Mouse (Mus musculus): ENCODE results near the gene Tmem232. TPM values are rescaled to one million over a fixed set of nuclear protein-coding genes. Genes with fewer than 3 reads are reported as not detected.
"Not testable (repeated sequence)": the region's sequence is repeated elsewhere in the genome, so short reads cannot be mapped to it uniquely, and the experiment has no call there.

Tmem232 gene
- polyA plus RNA-seq, 1 experiment = not detected

GRCm38 (mm10) chr17:65558217-65558616, 17.6 kb upstream of the Tmem232 start:
- peak in 1 of 2 experiments; percentile 19 for DNase-seq (ENCODE audit: low read depth in 1 of 2, low spot score in 2 of 2)
- no peaks in the 10 kb centered on the region for H3K27me3 ChIP-seq (ENCODE audit: control insufficient read depth, insufficient read depth, low read length)
- H3K4me1 ChIP-seq (ENCODE audit: control insufficient read depth, insufficient read depth, insufficient read length) = no peaks in the 10 kb centered on the region
- no peaks in the 10 kb centered on the region for H3K36me3 ChIP-seq (ENCODE audit: control insufficient read depth, insufficient read depth, low read length)
- H3K4me3 ChIP-seq (ENCODE audit: extremely low read depth, insufficient read depth, insufficient read length) = no peak overlapping the region
- 35% methylated on average over 9 of the region's 9 CpGs for WGBS
- no peak overlapping the region for H3K27ac ChIP-seq (ENCODE audit: insufficient read depth, low read length)
- TF ChIP-seq POLR2A (IDR thresholded peaks at IDR 0.05; ENCODE audit: low read depth, low read length) (no peak), CTCF (IDR thresholded peaks at IDR 0.05; ENCODE audit: extremely low read depth, insufficient read depth, insufficient read length, insufficient replicate concordance) (peak; percentile 33; the same call in 1 of the 2 replicates)

GRCm38 (mm10) chr17:65557212-65557611, 16.6 kb upstream of the Tmem232 start:
- H3K27ac ChIP-seq (ENCODE audit: insufficient read depth, low read length) = no peak overlapping the region
- no peak for DNase-seq (ENCODE audit: low read depth in 1 of 2, low spot score in 2 of 2)

GRCm38 (mm10) chr17:65556798-65557197, 16.2 kb upstream of the Tmem232 start:
- H3K27me3 ChIP-seq (ENCODE audit: control insufficient read depth, insufficient read depth, low read length) = no peaks in the 10 kb centered on the region
- H3K4me1 ChIP-seq (ENCODE audit: control insufficient read depth, insufficient read depth, insufficient read length) = no peaks in the 10 kb centered on the region
- TF ChIP-seq CTCF (IDR thresholded peaks at IDR 0.05; ENCODE audit: extremely low read depth, insufficient read depth, insufficient read length, insufficient replicate concordance) = no peak
- no peak for TF ChIP-seq POLR2A (IDR thresholded peaks at IDR 0.05; ENCODE audit: low read depth, low read length)
- no peaks in the 10 kb centered on the region for H3K36me3 ChIP-seq (ENCODE audit: control insufficient read depth, insufficient read depth, low read length)
- 57% methylated on average over 10 of the region's 10 CpGs for WGBS
- no peak overlapping the region for H3K27ac ChIP-seq (ENCODE audit: insufficient read depth, low read length)
- no peak overlapping the region for H3K4me3 ChIP-seq (ENCODE audit: extremely low read depth, insufficient read depth, insufficient read length)
- no peak for DNase-seq (ENCODE audit: low read depth in 1 of 2, low spot score in 2 of 2)

More at GRCm38 (mm10) chr17:65557212-65557611, 16.6 kb upstream of the Tmem232 start:
- 52% methylated on average over 6 of the region's 6 CpGs for WGBS
- no peaks in the 10 kb centered on the region for H3K4me1 ChIP-seq (ENCODE audit: control insufficient read depth, insufficient read depth, insufficient read length)
- no peaks in the 10 kb centered on the region for H3K27me3 ChIP-seq (ENCODE audit: control insufficient read depth, insufficient read depth, low read length)
- H3K36me3 ChIP-seq (ENCODE audit: control insufficient read depth, insufficient read depth, low read length) = no peaks in the 10 kb centered on the region
- H3K4me3 ChIP-seq (ENCODE audit: extremely low read depth, insufficient read depth, insufficient read length) = no peak overlapping the region
- TF ChIP-seq POLR2A (IDR thresholded peaks at IDR 0.05; ENCODE audit: low read depth, low read length) = no peak

GRCm38 (mm10) chr17:65552426-65552997, 11.9 kb upstream of the Tmem232 start:
- WGBS = 92% methylated on average over 12 of the region's 12 CpGs
- H3K4me3 ChIP-seq (ENCODE audit: extremely low read depth, insufficient read depth, insufficient read length) = no peak overlapping the region
- TF ChIP-seq POLR2A (IDR thresholded peaks at IDR 0.05; ENCODE audit: low read depth, low read length) (no peak), CTCF (IDR thresholded peaks at IDR 0.05; ENCODE audit: extremely low read depth, insufficient read depth, insufficient read length, insufficient replicate concordance) (no peak)
- no peaks in the 10 kb centered on the region for H3K36me3 ChIP-seq (ENCODE audit: control insufficient read depth, insufficient read depth, low read length)
- DNase-seq (ENCODE audit: low read depth in 1 of 2, low spot score in 2 of 2) = no peak
- H3K4me1 ChIP-seq (ENCODE audit: control insufficient read depth, insufficient read depth, insufficient read length) = no peaks in the 10 kb centered on the region
- H3K27me3 ChIP-seq (ENCODE audit: control insufficient read depth, insufficient read depth, low read length) = no peaks in the 10 kb centered on the region
- H3K27ac ChIP-seq (ENCODE audit: insufficient read depth, low read length) = no peak overlapping the region

- TF ChIP-seq CTCF (IDR thresholded peaks at IDR 0.05; ENCODE audit: extremely low read depth, insufficient read depth, insufficient read length, insufficient replicate concordance) (no peak), POLR2A (IDR thresholded peaks at IDR 0.05; ENCODE audit: low read depth, low read length) (no peak)
- no peak for DNase-seq (ENCODE audit: low read depth in 1 of 2, low spot score in 2 of 2)
- Histone ChIP-seq H3K4me3 (ENCODE audit: extremely low read depth, insufficient read depth, insufficient read length) (no peak overlapping the region), H3K27ac (ENCODE audit: insufficient read depth, low read length) (no peak overlapping the region), H3K36me3 (ENCODE audit: control insufficient read depth, insufficient read depth, low read length) (no peaks in the 10 kb centered on the region), H3K27me3 (ENCODE audit: control insufficient read depth, insufficient read depth, low read length) (no peaks in the 10 kb centered on the region), H3K4me1 (ENCODE audit: control insufficient read depth, insufficient read depth, insufficient read length) (no peaks in the 10 kb centered on the region)
- 85% methylated on average over 4 of the region's 4 CpGs for WGBS
Observed at GRCm38 (mm10) chr17:65550357-65550756, 9.8 kb upstream of the Tmem232 start.

- WGBS = 84% methylated on average over 18 of the region's 18 CpGs
- H3K4me1 ChIP-seq (ENCODE audit: control insufficient read depth, insufficient read depth, insufficient read length) = no peaks in the 10 kb centered on the region
- no peak for TF ChIP-seq POLR2A (IDR thresholded peaks at IDR 0.05; ENCODE audit: low read depth, low read length)
- TF ChIP-seq CTCF (IDR thresholded peaks at IDR 0.05; ENCODE audit: extremely low read depth, insufficient read depth, insufficient read length, insufficient replicate concordance) = no peak
- no peaks in the 10 kb centered on the region for H3K36me3 ChIP-seq (ENCODE audit: control insufficient read depth, insufficient read depth, low read length)
- no peak for DNase-seq (ENCODE audit: low read depth in 1 of 2, low spot score in 2 of 2)
- no peaks in the 10 kb centered on the region for H3K27me3 ChIP-seq (ENCODE audit: control insufficient read depth, insufficient read depth, low read length)
- H3K27ac ChIP-seq (ENCODE audit: insufficient read depth, low read length) = no peak overlapping the region
- no peak overlapping the region for H3K4me3 ChIP-seq (ENCODE audit: extremely low read depth, insufficient read depth, insufficient read length)
Observed at GRCm38 (mm10) chr17:65548698-65549365, 8.2 kb upstream of the Tmem232 start.

- not testable (repeated sequence) for H3K27me3 ChIP-seq (ENCODE audit: control insufficient read depth, insufficient read depth, low read length); DNase-seq (ENCODE audit: low read depth in 1 of 2, low spot score in 2 of 2); H3K4me1 ChIP-seq (ENCODE audit: control insufficient read depth, insufficient read depth, insufficient read length); H3K36me3 ChIP-seq (ENCODE audit: control insufficient read depth, insufficient read depth, low read length); H3K4me3 ChIP-seq (ENCODE audit: extremely low read depth, insufficient read depth, insufficient read length); H3K27ac ChIP-seq (ENCODE audit: insufficient read depth, low read length)
- 62% methylated on average over 4 of the region's 4 CpGs for WGBS
Observed at GRCm38 (mm10) chr17:65546221-65546620, 5.6 kb upstream of the Tmem232 start.
